Mouse (Mus musculus): Measurements from ENCODE around the gene Ephb1.

DNA sequence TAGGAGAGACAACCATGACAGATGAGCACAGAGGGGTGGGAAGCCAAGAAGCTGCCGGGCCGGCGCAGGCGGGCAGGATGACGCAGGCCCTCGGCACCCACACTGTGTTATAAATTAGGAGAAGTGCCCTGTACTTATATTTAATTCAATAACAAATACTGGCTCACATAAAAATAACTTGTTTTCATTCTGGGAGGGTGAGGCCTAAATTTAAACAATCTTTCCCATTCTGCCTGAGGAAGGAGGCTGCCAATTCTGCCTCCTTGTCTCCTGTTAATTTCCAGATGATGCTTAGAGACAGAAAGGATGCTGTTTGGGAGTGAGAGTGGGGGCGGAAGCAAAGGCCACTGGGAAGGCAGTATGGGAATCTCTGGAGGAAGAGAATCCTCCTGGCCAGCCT, 215.8 kb downstream of the Ephb1 start:
- TF ChIP-seq CTCF (IDR thresholded peaks at IDR 0.05; ENCODE audit: insufficient read depth, low read depth, low read length) = no peak
- no peak for TF ChIP-seq POLR2A (IDR thresholded peaks at IDR 0.05; ENCODE audit: insufficient read depth, low read depth, low read length)

All from olfactory bulb, adult 2 months (tissue).